Mouse (Mus musculus): Measurements from ENCODE around the gene Cdc7.

Gene Cdc7

GRCm38 (mm10) chr5:107022064-107022428 is 57.9 kb downstream of the Cdc7 start:
- no peak for DNase-seq (ENCODE audit: low read depth, low spot score)

- DNase-seq (ENCODE audit: low read depth, low spot score) = no peak
Measured at GRCm38 (mm10) chr5:107023951-107024350, 59.8 kb downstream of the Cdc7 start.

- DNase-seq (ENCODE audit: low read depth, low spot score) = no peak
Measured at GRCm38 (mm10) chr5:107025371-107025770, 61.2 kb downstream of the Cdc7 start.

- DNase-seq (ENCODE audit: low read depth, low spot score) = no peak
Measured at GRCm38 (mm10) chr5:107025809-107026208, 61.7 kb downstream of the Cdc7 start.

- DNase-seq (ENCODE audit: low read depth, low spot score) = no peak
Measured at GRCm38 (mm10) chr5:107027616-107028015, 63.5 kb downstream of the Cdc7 start.

GRCm38 (mm10) chr5:107028557-107028956 is 64.4 kb downstream of the Cdc7 start:
- no peak for DNase-seq (ENCODE audit: low read depth, low spot score)

GRCm38 (mm10) chr5:107029801-107030200 is 65.7 kb downstream of the Cdc7 start:
- no peak for DNase-seq (ENCODE audit: low read depth, low spot score)

- no peak for DNase-seq (ENCODE audit: low read depth, low spot score)
Measured at GRCm38 (mm10) chr5:107030821-107031220, 66.7 kb downstream of the Cdc7 start.
